Mouse (Mus musculus) myocyte (in vitro differentiated cells): Measurements from ENCODE around the gene Slc8a1.

Experiments
- CEBPB ChIP-seq: IDR thresholded peaks from 2 replicates; pipeline ENCODE4 v1.6.1; 2011; ENCODE audit warnings: mild to moderate bottlenecking, moderate library complexity; ENCODE audit not compliant: poor library complexity, insufficient read depth, severe bottlenecking
- MAX ChIP-seq: IDR thresholded peaks from one replicate; pipeline ENCODE4 v1.6.1; 2011; ENCODE audit warnings: low read depth, mild to moderate bottlenecking, control low read depth
- POLR2A ChIP-seq: IDR thresholded peaks from one replicate; pipeline ENCODE4 v1.6.1; 2011; ENCODE audit warnings: low read depth, mild to moderate bottlenecking, control low read depth, moderate library complexity; ENCODE audit not compliant: insufficient read length

DNA sequence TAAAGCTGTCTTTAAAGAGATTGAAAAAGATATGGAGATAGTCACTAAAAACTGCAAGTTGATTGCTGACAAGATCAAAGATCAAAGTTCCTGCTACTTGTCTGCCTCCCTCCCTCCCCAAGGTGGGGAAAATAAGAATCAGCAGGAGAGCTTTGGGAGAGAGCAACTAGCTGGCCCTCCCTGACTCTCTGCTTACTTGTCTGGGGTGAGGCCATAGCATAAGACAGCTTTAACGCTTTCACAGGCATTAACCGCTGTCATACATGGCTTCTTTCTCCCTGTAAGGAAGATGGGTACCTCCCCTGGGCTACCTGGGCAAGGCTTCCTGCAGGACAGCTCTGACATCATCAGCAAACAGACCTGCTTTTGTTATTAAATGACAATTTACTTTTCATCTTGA, 344.1 kb downstream of the Slc8a1 start:
- TF ChIP-seq POLR2A (no peak), CEBPB (no peak), MAX (no peak)
